Comparison of ENCODE assay signal across 9 mouse cellular contexts in the genomic region with DNA sequence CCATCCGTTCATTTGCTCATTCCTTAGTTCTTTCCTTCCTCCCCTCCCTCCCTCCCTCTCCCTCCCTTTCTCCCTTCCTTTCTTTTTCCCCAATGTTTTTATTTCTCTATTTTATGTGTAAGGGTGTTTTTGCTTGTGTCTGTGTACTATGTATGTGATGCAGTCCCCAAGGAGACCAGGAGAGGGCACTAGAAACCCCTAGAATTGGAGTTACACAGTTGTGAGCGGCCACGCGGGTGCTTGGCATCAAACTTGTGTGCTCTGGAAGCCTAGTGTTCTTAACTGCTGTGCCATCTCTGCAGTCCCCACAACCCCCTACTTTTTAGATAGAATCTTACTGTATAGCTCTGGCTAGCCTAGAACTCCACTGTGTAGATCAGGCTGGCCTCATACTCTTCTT. TPM values are rescaled to one million over a fixed set of nuclear protein-coding genes. Genes with fewer than 3 reads are reported as not detected.
A peak's percentile ranks its signal among the peaks of the same experiment; 100 is the strongest.
DNase-seq lines count a peak whose midpoint lies in the region; ATAC-seq and TF ChIP-seq lines count a peak whose summit lies in the region.
"Had no signal": no experiment of that assay in that cellular context is flagged by ENCODE, and none has a peak within 500 bp of the region (broad histone marks: within the 10 kb centered on the region; RNA-seq: fewer than 3 reads in every experiment).

No protein-coding gene starts in this region.

- H3K4me3 ChIP-seq in forebrain, embryonic 10.5 days, result no peak overlapping the region
- no peak overlapping the region for H3K4me3 ChIP-seq in forebrain, embryonic 11.5 days (ENCODE audit: low read depth, low read length)
- no peak overlapping the region for H3K4me3 ChIP-seq in kidney, postnatal 0 days (replicated peaks; ENCODE audit: low read depth, low read length)
- no peak overlapping the region for H3K4me3 ChIP-seq in thymus, adult 2 months (ENCODE audit: control insufficient read depth, insufficient read depth, low read length)
- H3K4me3 ChIP-seq: hindbrain, embryonic 15.5 days had no signal

- peak; percentile 17 for DNase-seq in forebrain, embryonic 10.5 days (ENCODE audit: extremely low spot score, low spot score)
- DNase-seq in forebrain, embryonic 11.5 days (ENCODE audit: low spot score), result no peak
- DNase-seq in right cerebral cortex, postnatal 4 days, result peak; percentile 14
- DNase-seq in right cerebral cortex, adult 18-20 months, result no peak
- DNase-seq in kidney, postnatal 0 days (ENCODE audit: low spot score), result no peak
- DNase-seq in thymus, adult 2 months, result peak; percentile 51
- no peak for DNase-seq in urinary bladder, postnatal 25 days (ENCODE audit: low spot score)
- DNase-seq in urinary bladder, postnatal 36 days (ENCODE audit: low spot score in 2 of 2), result no peak

- no peaks in the 10 kb centered on the region for H3K36me3 ChIP-seq in forebrain, embryonic 10.5 days (replicated peaks)
- H3K36me3 ChIP-seq in forebrain, embryonic 11.5 days (ENCODE audit: control insufficient read depth, insufficient read depth, low read length), result no peaks in the 10 kb centered on the region
- no peaks in the 10 kb centered on the region for H3K36me3 ChIP-seq in kidney, postnatal 0 days (ENCODE audit: insufficient read depth, low read length)
- H3K36me3 ChIP-seq in thymus, adult 2 months (ENCODE audit: control insufficient read depth, insufficient read depth, low read length), result no peaks in the 10 kb centered on the region
- H3K36me3 ChIP-seq: hindbrain, embryonic 15.5 days had no signal

- WGBS in forebrain, embryonic 10.5 days, result 51% methylated on average over 4 of the region's 4 CpGs
- 54% methylated on average over 4 of the region's 4 CpGs for WGBS in forebrain, embryonic 11.5 days
- WGBS in kidney, postnatal 0 days, result 64% methylated on average over 4 of the region's 4 CpGs
- WGBS in thymus, adult 2 months, result 82% methylated on average over 4 of the region's 4 CpGs

- no peak for TF ChIP-seq POLR2A in thymus, adult 2 months (IDR thresholded peaks at IDR 0.05; ENCODE audit: control insufficient read depth, extremely low read depth, insufficient read depth, low read length, poor library complexity)

- H3K9me3 ChIP-seq in forebrain, embryonic 10.5 days, result peaks cover 17% of the 10 kb centered on the region
- peaks cover 4% of the 10 kb centered on the region; the same call in 1 of the 2 replicates for H3K9me3 ChIP-seq in forebrain, embryonic 11.5 days (ENCODE audit: control insufficient read depth, low read length)
- H3K9me3 ChIP-seq in kidney, postnatal 0 days (replicated peaks; ENCODE audit: low read length), result no peaks in the 10 kb centered on the region; the same call in 1 of the 2 replicates

- no peak overlapping the region for H3K4me2 ChIP-seq in forebrain, embryonic 11.5 days (ENCODE audit: low read depth, low read length, severe bottlenecking)
- no peak overlapping the region for H3K4me2 ChIP-seq in kidney, postnatal 0 days (ENCODE audit: low read length)
- H3K4me2 ChIP-seq: hindbrain, embryonic 15.5 days had no signal

- TF ChIP-seq CTCF in kidney, postnatal 0 days (IDR thresholded peaks at IDR 0.05; ENCODE audit: low read depth), result peak; percentile 57
- no peak for TF ChIP-seq CTCF in thymus, adult 2 months (IDR thresholded peaks at IDR 0.05; ENCODE audit: borderline replicate concordance, control insufficient read depth, extremely low read depth, insufficient read depth, low read length, poor library complexity)

- no peaks in the 10 kb centered on the region for H3K27me3 ChIP-seq in forebrain, embryonic 10.5 days (ENCODE audit: poor library complexity, severe bottlenecking)
- H3K27me3 ChIP-seq in forebrain, embryonic 11.5 days (ENCODE audit: control insufficient read depth, insufficient read depth, low read length), result no peaks in the 10 kb centered on the region
- H3K27me3 ChIP-seq in kidney, postnatal 0 days (ENCODE audit: insufficient read depth, low read length), result no peaks in the 10 kb centered on the region
- H3K27me3 ChIP-seq in thymus, adult 2 months (ENCODE audit: control insufficient read depth, insufficient read depth, low read length), result no peaks in the 10 kb centered on the region
- H3K27me3 ChIP-seq: hindbrain, embryonic 15.5 days had no signal

- no peak overlapping the region for H3K27ac ChIP-seq in forebrain, embryonic 10.5 days
- H3K27ac ChIP-seq in forebrain, embryonic 11.5 days (ENCODE audit: low read depth, low read length), result no peak overlapping the region
- no peak overlapping the region for H3K27ac ChIP-seq in kidney, postnatal 0 days
- H3K27ac ChIP-seq in thymus, adult 2 months (ENCODE audit: control insufficient read depth, insufficient read depth, low read length), result no peak overlapping the region
- H3K27ac ChIP-seq: hindbrain, embryonic 15.5 days had no signal

- H3K4me1 ChIP-seq in forebrain, embryonic 10.5 days, result no peaks in the 10 kb centered on the region
- H3K4me1 ChIP-seq in forebrain, embryonic 11.5 days (replicated peaks; ENCODE audit: control insufficient read depth, insufficient read depth, low read length), result no peaks in the 10 kb centered on the region
- no peaks in the 10 kb centered on the region for H3K4me1 ChIP-seq in kidney, postnatal 0 days (replicated peaks; ENCODE audit: insufficient read depth, low read length)
- H3K4me1 ChIP-seq in thymus, adult 2 months (replicated peaks; ENCODE audit: control insufficient read depth, insufficient read depth, low read length), result no peaks in the 10 kb centered on the region
- H3K4me1 ChIP-seq: hindbrain, embryonic 15.5 days had no signal

- H3K9ac ChIP-seq in forebrain, embryonic 11.5 days (ENCODE audit: low read length), result no peak overlapping the region
- H3K9ac ChIP-seq in kidney, postnatal 0 days (ENCODE audit: low read depth, low read length), result no peak overlapping the region
- H3K9ac ChIP-seq: hindbrain, embryonic 15.5 days had no signal

- ATAC-seq in forebrain, embryonic 11.5 days (replicated peaks; ENCODE audit: low FRiP score), result no peak
- no peak for ATAC-seq in kidney, postnatal 0 days (replicated peaks; ENCODE audit: low FRiP score, low read depth)

RNA-seq across cellular contexts. Expression of gene Bcas2, which starts 52.3 kb away (rescaled TPM):
- 244 and 253 TPM in 2 replicates for polyA plus RNA-seq in forebrain, embryonic 10.5 days (2016; fragmentation: Nextera tagmentation; extraction: Ambion mirVana)
- 238 and 272 TPM in 2 replicates for polyA plus RNA-seq in forebrain, embryonic 11.5 days (2014; fragmentation: Nextera tagmentation; extraction: Ambion mirVana)
- polyA plus RNA-seq in kidney, postnatal 0 days (2015; fragmentation: Nextera tagmentation; extraction: Ambion mirVana), result 144 and 151 TPM in 2 replicates
- 38.5 and 39.0 TPM in 2 replicates for polyA plus RNA-seq in thymus, adult 2 months (2012; rRNA removed)

RNA-seq across cellular contexts. Expression of gene Trim33, which starts 55.3 kb away (rescaled TPM):
- 31.1 TPM in 2 replicates for polyA plus RNA-seq in forebrain, embryonic 10.5 days (2016; fragmentation: Nextera tagmentation; extraction: Ambion mirVana)
- 32.8 and 41.5 TPM in 2 replicates for polyA plus RNA-seq in forebrain, embryonic 11.5 days (2014; fragmentation: Nextera tagmentation; extraction: Ambion mirVana)
- 12.6 and 12.9 TPM in 2 replicates for polyA plus RNA-seq in kidney, postnatal 0 days (2015; fragmentation: Nextera tagmentation; extraction: Ambion mirVana)
- 30.0 and 30.1 TPM in 2 replicates for polyA plus RNA-seq in thymus, adult 2 months (2012; rRNA removed)

Comparison
In these comparisons a context has a peak if more than half of its experiments do, and no peak if none do; other contexts are left out.
1. DNase-seq: peak in forebrain, embryonic 10.5 days (single experiment), right cerebral cortex, postnatal 4 days (single experiment) and thymus, adult 2 months (single experiment); none in forebrain, embryonic 11.5 days (single experiment), right cerebral cortex, adult 18-20 months (single experiment), kidney, postnatal 0 days (single experiment), urinary bladder, postnatal 25 days (single experiment) and urinary bladder, postnatal 36 days (0 of 2).